26 mouse cellular contexts compared by ENCODE assay signal in the genomic region with DNA sequence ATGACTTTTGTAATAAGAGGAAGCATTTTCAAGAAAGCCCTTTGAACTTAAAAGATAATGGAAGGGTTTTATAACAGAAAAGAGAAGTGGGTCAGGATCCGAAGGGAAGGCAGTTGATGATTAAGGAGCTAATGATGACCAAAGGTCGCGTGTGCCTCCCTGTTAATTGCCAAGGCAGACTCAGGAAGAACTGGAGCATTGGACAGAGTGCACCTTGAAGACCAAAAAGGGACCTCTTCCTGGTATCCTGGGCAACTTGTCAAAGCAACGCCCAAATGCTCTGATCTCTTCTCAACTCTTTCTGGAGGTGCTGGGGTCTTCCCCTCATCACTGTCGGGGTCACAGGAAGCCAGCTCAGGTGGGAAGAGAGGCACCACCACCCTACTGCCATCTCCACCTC. TPM values are rescaled to one million over a fixed set of nuclear protein-coding genes. Genes with fewer than 3 reads are reported as not detected.
DNase-seq lines count a peak whose midpoint lies in the region; ATAC-seq and TF ChIP-seq lines count a peak whose summit lies in the region.
"Had no signal": no experiment of that assay in that cellular context is flagged by ENCODE, and none has a peak within 500 bp of the region (broad histone marks: within the 10 kb centered on the region; RNA-seq: fewer than 3 reads in every experiment).

No protein-coding gene starts in this region.

- peak; percentile 74 for DNase-seq in heart, adult 11 months
- peak; percentile 39 to 63 for DNase-seq in kidney, adult 8-10 months
- DNase-seq in kidney, postnatal 25 days, result peak; percentile 31 to 47
- DNase-seq in heart, adult 2 months, result no peak
- no peak for DNase-seq in cerebellum, postnatal 36 days
- DNase-seq: adrenal gland, postnatal 10 days; B cell, adult 2 months; cerebellum, adult 11 months; cerebellum, adult 8-10 months; cerebellum, postnatal 14 days; gastrocnemius, postnatal 36 days; heart, adult 18-20 months had no signal

- TF ChIP-seq EP300 in heart, adult 2 months (IDR thresholded peaks at IDR 0.05; ENCODE audit: insufficient read depth, low read depth, low read length), result no peak

- H3K9ac ChIP-seq in heart, embryonic 12.5 days, result no peak overlapping the region
- H3K9ac ChIP-seq in kidney, embryonic 16.5 days (replicated peaks; ENCODE audit: low read length), result no peak overlapping the region
- no peak overlapping the region for H3K9ac ChIP-seq in heart, adult 2 months (ENCODE audit: low read depth, low read length)
- H3K9ac ChIP-seq: embryonic facial prominence, embryonic 12.5 days; forebrain, embryonic 15.5 days; hindbrain, embryonic 14.5 days had no signal

- no peaks in the 10 kb centered on the region for H3K4me1 ChIP-seq in heart, embryonic 12.5 days (replicated peaks)
- no peaks in the 10 kb centered on the region for H3K4me1 ChIP-seq in kidney, embryonic 16.5 days (ENCODE audit: insufficient read depth, low read length)
- H3K4me1 ChIP-seq in heart, adult 2 months (ENCODE audit: control insufficient read depth, insufficient read depth, low read length), result no peaks in the 10 kb centered on the region
- H3K4me1 ChIP-seq: embryonic facial prominence, embryonic 12.5 days had no signal

- 65% methylated on average over 5 of the region's 5 CpGs for WGBS in heart, embryonic 12.5 days
- 70% methylated on average over 5 of the region's 5 CpGs for WGBS in kidney, embryonic 16.5 days
- WGBS in heart, adult 2 months, result 63% methylated on average over 5 of the region's 5 CpGs

- no peaks in the 10 kb centered on the region for H3K36me3 ChIP-seq in heart, embryonic 12.5 days
- no peaks in the 10 kb centered on the region for H3K36me3 ChIP-seq in kidney, embryonic 16.5 days (ENCODE audit: insufficient read depth, low read length)
- H3K36me3 ChIP-seq in heart, adult 2 months (ENCODE audit: control insufficient read depth, insufficient read depth, low read length), result no peaks in the 10 kb centered on the region
- H3K36me3 ChIP-seq: embryonic facial prominence, embryonic 12.5 days; forebrain, embryonic 15.5 days; G1E; hindbrain, embryonic 10.5 days had no signal

- TF ChIP-seq POLR2A in heart, adult 2 months (IDR thresholded peaks at IDR 0.05; ENCODE audit: insufficient read depth, low read depth, low read length), result no peak

- intact Hi-C loops in heart, adult 2 months (cut with DNase I), result no loop called here

- no peak for TF ChIP-seq CTCF in heart, adult 2 months (IDR thresholded peaks at IDR 0.05)

- H3K4me2 ChIP-seq in heart, embryonic 12.5 days, result no peak overlapping the region
- H3K4me2 ChIP-seq in kidney, embryonic 16.5 days (replicated peaks; ENCODE audit: low read depth, low read length), result no peak overlapping the region
- H3K4me2 ChIP-seq: embryonic facial prominence, embryonic 12.5 days; forebrain, embryonic 15.5 days; heart, embryonic 11.5 days; hindbrain, embryonic 14.5 days had no signal

- H3K9me3 ChIP-seq in heart, embryonic 12.5 days (replicated peaks), result no peaks in the 10 kb centered on the region
- H3K9me3 ChIP-seq in kidney, embryonic 16.5 days (ENCODE audit: low read length), result no peaks in the 10 kb centered on the region
- H3K9me3 ChIP-seq: embryonic facial prominence, embryonic 12.5 days; forebrain, embryonic 15.5 days; hindbrain, embryonic 10.5 days had no signal

- no peak overlapping the region for H3K27ac ChIP-seq in heart, embryonic 12.5 days (ENCODE audit: poor library complexity, severe bottlenecking)
- H3K27ac ChIP-seq in kidney, embryonic 16.5 days (ENCODE audit: low read length), result no peak overlapping the region
- H3K27ac ChIP-seq in heart, adult 2 months, result no peak overlapping the region
- H3K27ac ChIP-seq: embryonic facial prominence, embryonic 12.5 days; forebrain, embryonic 15.5 days; hindbrain, embryonic 10.5 days; hindbrain, embryonic 14.5 days had no signal

- ATAC-seq in heart, embryonic 12.5 days (ENCODE audit: insufficient number of reproducible peaks, low FRiP score), result no peak
- no peak for ATAC-seq in kidney, embryonic 16.5 days (ENCODE audit: low FRiP score, low TSS enrichment)
- ATAC-seq: CD4-positive, CD25-positive, alpha-beta regulatory T cell, adult 4 months; forebrain, embryonic 15.5 days had no signal

- H3K27me3 ChIP-seq in heart, embryonic 12.5 days (replicated peaks), result 0 out of 2 replicates have a peak, but pooled peaks cover 4% of the 10 kb centered on the region
- no peaks in the 10 kb centered on the region for H3K27me3 ChIP-seq in kidney, embryonic 16.5 days (ENCODE audit: insufficient read depth, low read length)
- H3K27me3 ChIP-seq in heart, adult 2 months (ENCODE audit: control insufficient read depth, insufficient read depth, low read length), result no peaks in the 10 kb centered on the region
- H3K27me3 ChIP-seq: embryonic facial prominence, embryonic 12.5 days; forebrain, embryonic 15.5 days had no signal

- no peaks in the 10 kb centered on the region for H3K79me2 ChIP-seq in heart, adult 2 months (replicated peaks; ENCODE audit: control insufficient read depth, insufficient read depth, low read length)

- no peak overlapping the region for H3K4me3 ChIP-seq in heart, embryonic 12.5 days
- no peak overlapping the region for H3K4me3 ChIP-seq in kidney, embryonic 16.5 days (ENCODE audit: low read length)
- H3K4me3 ChIP-seq in heart, adult 2 months, result no peak overlapping the region
- H3K4me3 ChIP-seq: embryonic facial prominence, embryonic 12.5 days; forebrain, embryonic 15.5 days; hindbrain, embryonic 10.5 days had no signal

RNA-seq across cellular contexts. Expression of a gene that starts 49.9 kb away (rescaled TPM):
- polyA plus RNA-seq in heart, embryonic 12.5 days (2016; fragmentation: Nextera tagmentation; extraction: Ambion mirVana), result not detected in 2 replicates
- polyA plus RNA-seq in kidney, embryonic 16.5 days (2015; fragmentation: Nextera tagmentation; extraction: Ambion mirVana), result not detected in 2 replicates
- total RNA-seq in heart, adult 2 months (2021), result not detected
- not detected in 2 replicates for polyA plus RNA-seq in heart, adult 2 months (2012; rRNA removed)
- total RNA-seq: adrenal gland, postnatal 10 days; adrenal gland, postnatal 4 days; G1E; gastrocnemius, adult 8-10 months; gastrocnemius, postnatal 36 days; heart, adult 18-20 months; heart, postnatal 25 days had no signal
- polyA plus RNA-seq: CD4-positive, CD25-positive, alpha-beta regulatory T cell, adult 4 months; cortical plate, adult 2 months; embryonic facial prominence, embryonic 12.5 days; G1E; heart, embryonic 11.5 days; heart, embryonic 16.5 days had no signal

Comparison
In these comparisons a context has a peak if more than half of its experiments do, and no peak if none do; other contexts are left out.
1. DNase-seq: peak in heart, adult 11 months (single experiment), kidney, adult 8-10 months (2 of 2) and kidney, postnatal 25 days (2 of 2); none in heart, adult 2 months (0 of 2) and cerebellum, postnatal 36 days (0 of 2).